Mouse (Mus musculus) megakaryocyte, embryonic 14.5 days (primary cell): Measurements from ENCODE around the gene Atp5f1. TPM values are rescaled to one million over a fixed set of nuclear protein-coding genes. Genes with fewer than 3 reads are reported as not detected.

ENCODE experiments used
- H3K27me3 ChIP-seq: replicated peaks from 2 replicates; pipeline ENCODE3; 2012; ENCODE audit warnings: inconsistent platforms
- H3K36me3 ChIP-seq: replicated peaks from 2 replicates; pipeline ENCODE3; 2012; ENCODE audit warnings: low read length, inconsistent platforms, mixed read lengths
- H3K4me1 ChIP-seq: 2 replicates; pipeline ENCODE4 v1.6.1; 2012; ENCODE audit warnings: inconsistent platforms
- H3K4me3 ChIP-seq: replicated peaks from 2 replicates; pipeline ENCODE3; 2012; ENCODE audit warnings: moderate library complexity, mild to moderate bottlenecking, inconsistent platforms
- H3K9me3 ChIP-seq: 2 replicates; pipeline ENCODE4 v1.6.1; 2012; ENCODE audit warnings: inconsistent platforms
- FLI1 ChIP-seq: IDR thresholded peaks from 2 replicates; pipeline ENCODE4 v1.6.1; 2012; ENCODE audit warnings: low read length, inconsistent platforms, mixed read lengths
- GATA1 ChIP-seq: IDR thresholded peaks from 3 replicates; pipeline ENCODE4 v1.6.1; 2012; ENCODE audit warnings: mixed read lengths, low read length, inconsistent platforms, borderline replicate concordance
- polyA plus RNA-seq: library from polyadenylated mRNA; stranded (reverse); fragments of >175 nt; gene quantifications from 2 replicates; pipeline ENCODE4 v1.2.3, GENCODE M21; 2012; ENCODE audit warnings: low replicate concordance; ENCODE audit not compliant: insufficient read depth

The Atp5f1 gene
- polyA plus RNA-seq, 1 experiment: 260 TPM

DNA sequence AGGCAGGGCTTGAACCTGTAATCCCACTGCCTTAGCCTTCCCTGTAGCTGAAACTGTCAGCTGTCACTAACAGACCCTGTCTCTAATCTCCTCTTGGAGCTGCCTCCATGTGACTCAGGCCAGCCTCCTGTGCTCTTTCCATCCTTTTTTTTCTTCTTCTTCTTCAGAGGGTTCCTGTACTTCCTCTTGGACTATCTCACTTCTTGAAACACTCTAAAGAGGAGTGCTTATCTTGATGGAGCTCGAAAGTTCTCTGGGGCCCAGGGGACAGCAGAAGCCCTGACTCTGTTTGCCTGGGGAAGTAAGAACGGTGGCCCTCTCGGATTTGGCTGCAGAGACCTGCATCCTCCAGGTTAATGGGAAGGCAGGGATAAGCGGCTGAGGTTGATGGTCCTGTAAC, 55.7 kb downstream of the Atp5f1 start:
- H3K36me3 ChIP-seq: peaks cover 58% of the 10 kb centered on the region
- H3K4me3 ChIP-seq: peak overlapping the region; percentile 29
- no peaks in the 10 kb centered on the region for H3K9me3 ChIP-seq
- peaks cover 98% of the 10 kb centered on the region for H3K4me1 ChIP-seq
- TF ChIP-seq GATA1: no peak
- no peak for TF ChIP-seq FLI1
- no peaks in the 10 kb centered on the region for H3K27me3 ChIP-seq

GRCm38 (mm10) chr3:105901468-105901867, 58.4 kb downstream of the Atp5f1 start:
- Histone ChIP-seq H3K4me1 (peaks cover 98% of the 10 kb centered on the region), H3K36me3 (peaks cover 44% of the 10 kb centered on the region)
- no peak for TF ChIP-seq GATA1
- TF ChIP-seq FLI1: no peak

DNA sequence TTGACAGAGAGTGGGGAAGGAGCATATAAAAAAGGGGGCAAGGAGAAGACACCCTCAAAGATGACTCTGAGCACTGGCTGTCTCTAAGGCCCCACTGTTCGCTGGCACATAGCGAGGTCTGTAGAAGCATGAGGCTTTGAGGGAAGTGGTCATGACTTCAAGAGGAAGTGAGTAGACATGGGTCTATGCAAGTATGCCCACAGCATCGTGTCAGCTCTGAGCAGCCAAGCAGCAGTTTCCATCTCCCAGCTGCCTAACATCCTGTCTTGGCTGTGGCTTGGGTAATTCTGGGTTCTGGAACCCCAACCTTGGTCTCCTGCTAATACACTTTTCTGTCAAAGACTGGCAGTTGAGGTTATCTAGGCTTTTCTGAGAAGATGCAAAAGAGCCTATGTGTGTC, 59.2 kb downstream of the Atp5f1 start:
- Histone ChIP-seq H3K27me3 (no peaks in the 10 kb centered on the region), H3K9me3 (no peaks in the 10 kb centered on the region), H3K4me3 (peak overlapping the region; percentile 44), H3K36me3 (peaks cover 44% of the 10 kb centered on the region), H3K4me1 (peaks cover 100% of the 10 kb centered on the region)
- TF ChIP-seq GATA1: no peak
- TF ChIP-seq FLI1: peak; percentile 9; the same call in 1 of the 2 replicates

More at GRCm38 (mm10) chr3:105901468-105901867, 58.4 kb downstream of the Atp5f1 start:
- Histone ChIP-seq H3K4me3 (peak overlapping the region; percentile 50), H3K9me3 (no peaks in the 10 kb centered on the region), H3K27me3 (no peaks in the 10 kb centered on the region)

DNA sequence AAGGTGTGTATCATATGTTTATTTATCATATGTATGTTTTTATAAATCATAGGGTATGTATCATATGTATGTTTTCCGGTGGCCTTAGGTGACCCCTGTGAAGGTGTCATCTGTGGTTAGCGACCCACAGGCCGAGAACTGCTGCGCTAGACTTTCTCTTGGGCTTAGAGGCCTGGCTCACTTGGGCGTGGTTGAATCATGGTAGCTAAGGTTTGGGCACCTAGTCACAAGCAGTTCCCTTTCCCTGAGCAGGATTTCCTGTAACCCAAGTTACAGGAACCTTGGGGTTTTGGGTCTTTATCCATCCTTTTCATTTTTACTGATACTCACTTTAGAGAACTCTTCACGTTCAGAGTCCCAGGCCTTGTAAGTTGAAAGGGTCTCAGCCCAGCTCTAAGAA, 59.6 kb downstream of the Atp5f1 start:
- H3K4me3 ChIP-seq: peak overlapping the region; percentile 44
- TF ChIP-seq FLI1 (no peak), GATA1 (no peak)
- peaks cover 100% of the 10 kb centered on the region for H3K4me1 ChIP-seq
- no peaks in the 10 kb centered on the region for H3K9me3 ChIP-seq
- H3K27me3 ChIP-seq: no peaks in the 10 kb centered on the region
- H3K36me3 ChIP-seq: peaks cover 40% of the 10 kb centered on the region

DNA sequence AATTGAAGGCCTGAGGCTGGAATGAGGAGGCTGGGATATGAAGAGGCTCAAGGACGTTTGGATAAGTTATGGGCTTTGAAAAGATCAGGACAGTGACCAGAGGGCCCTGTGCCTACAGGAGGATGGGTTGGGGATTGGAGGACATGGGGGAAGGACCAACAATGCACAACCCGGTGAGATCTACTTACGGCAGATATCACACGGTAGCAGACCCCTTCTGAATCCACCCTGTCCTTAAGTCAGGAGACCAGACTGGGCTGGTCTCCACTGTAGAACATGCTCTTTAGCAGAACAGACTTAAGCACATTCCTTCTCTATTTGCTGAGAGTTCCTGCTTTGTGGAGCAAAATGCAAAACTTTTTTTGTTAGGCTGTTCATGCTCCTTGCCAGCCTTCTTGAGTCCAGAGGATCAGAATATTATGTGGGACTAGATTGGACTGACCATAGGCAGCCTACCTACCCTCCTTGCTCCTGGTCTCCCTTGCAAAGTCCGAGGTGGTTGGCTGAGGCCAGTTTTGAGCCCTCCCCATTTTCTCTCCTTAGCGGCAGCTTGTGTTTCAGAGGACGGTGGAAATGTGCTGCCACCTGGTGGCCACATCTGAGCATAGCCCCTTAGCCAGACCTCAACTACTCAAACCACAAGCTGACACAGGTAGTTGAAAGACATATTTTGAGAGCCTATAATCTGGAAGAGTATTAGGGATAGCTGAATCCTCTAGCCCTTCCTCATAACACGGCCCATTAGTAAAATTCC, 60.3 kb downstream of the Atp5f1 start:
- Histone ChIP-seq H3K9me3 (no peaks in the 10 kb centered on the region), H3K4me1 (peaks cover 100% of the 10 kb centered on the region), H3K27me3 (no peaks in the 10 kb centered on the region), H3K4me3 (peak overlapping the region; percentile 64), H3K36me3 (peaks cover 33% of the 10 kb centered on the region)
- TF ChIP-seq FLI1 (no peak), GATA1 (no peak)

GRCm38 (mm10) chr3:105898861-105899260, 61.0 kb downstream of the Atp5f1 start:
- Histone ChIP-seq H3K9me3 (no peaks in the 10 kb centered on the region), H3K36me3 (peaks cover 28% of the 10 kb centered on the region), H3K4me1 (peaks cover 100% of the 10 kb centered on the region), H3K4me3 (peak overlapping the region; percentile 5), H3K27me3 (no peaks in the 10 kb centered on the region)
- TF ChIP-seq FLI1 (no peak), GATA1 (no peak)

DNA sequence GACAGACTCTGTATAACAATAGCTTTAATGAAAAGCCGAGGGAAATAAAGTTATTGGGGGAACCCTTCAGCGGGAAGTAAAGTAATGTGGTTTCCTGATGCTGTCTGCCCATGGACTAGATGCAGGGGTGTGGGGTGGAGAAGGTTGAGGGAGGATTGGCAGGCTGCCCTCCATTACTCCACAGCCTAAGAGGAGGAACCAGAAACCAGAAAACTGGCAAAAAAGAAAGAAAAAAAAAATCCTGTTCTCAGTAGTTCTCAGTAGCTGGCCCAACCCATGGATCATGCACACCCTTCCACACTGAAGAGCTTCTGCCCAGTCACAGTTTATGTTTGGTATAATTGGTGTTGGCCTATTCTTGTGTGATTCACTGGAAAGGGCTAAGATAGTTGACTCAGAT, 61.6 kb downstream of the Atp5f1 start:
- Histone ChIP-seq H3K4me1 (peaks cover 100% of the 10 kb centered on the region), H3K9me3 (no peaks in the 10 kb centered on the region)
- TF ChIP-seq FLI1 (no peak), GATA1 (no peak)

DNA sequence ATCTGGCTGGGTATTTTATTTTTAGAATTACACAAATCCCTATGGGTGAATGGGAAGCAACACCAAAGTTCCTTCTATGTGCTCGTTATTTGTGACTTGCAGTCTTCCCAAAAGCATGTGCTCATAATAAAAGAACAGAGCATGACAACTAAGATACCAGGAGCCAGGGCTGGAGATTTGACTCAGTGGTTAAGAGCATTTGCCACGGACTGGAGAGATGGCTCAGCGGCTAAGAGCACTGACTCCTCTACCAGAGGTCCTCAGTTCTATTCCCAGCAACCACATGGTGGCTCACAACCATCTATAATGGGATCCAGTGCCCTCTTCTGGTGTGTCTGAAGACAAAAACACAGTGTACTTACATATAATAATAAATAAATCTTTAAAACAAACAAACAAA, 63.1 kb downstream of the Atp5f1 start:
- no peaks in the 10 kb centered on the region for H3K9me3 ChIP-seq
- peaks cover 20% of the 10 kb centered on the region for H3K36me3 ChIP-seq
- peaks cover 100% of the 10 kb centered on the region for H3K4me1 ChIP-seq
- TF ChIP-seq FLI1 (no peak), GATA1 (no peak)
- H3K27me3 ChIP-seq: no peaks in the 10 kb centered on the region
- H3K4me3 ChIP-seq: no peak overlapping the region

More for the DNA sequence above, 61.6 kb downstream of the Atp5f1 start:
- no peaks in the 10 kb centered on the region for H3K27me3 ChIP-seq
- no peak overlapping the region for H3K4me3 ChIP-seq
- H3K36me3 ChIP-seq: peaks cover 28% of the 10 kb centered on the region

GRCm38 (mm10) chr3:105894601-105895592, 65.0 kb downstream of the Atp5f1 start:
- no peaks in the 10 kb centered on the region for H3K9me3 ChIP-seq
- TF ChIP-seq GATA1 (0 out of 3 replicates have a peak, but pooled peaks have one; percentile 15), FLI1 (no peak)
- peaks cover 100% of the 10 kb centered on the region for H3K4me1 ChIP-seq
- H3K36me3 ChIP-seq: peaks cover 20% of the 10 kb centered on the region
- peak overlapping the region; percentile 90 for H3K4me3 ChIP-seq
- H3K27me3 ChIP-seq: no peaks in the 10 kb centered on the region

DNA sequence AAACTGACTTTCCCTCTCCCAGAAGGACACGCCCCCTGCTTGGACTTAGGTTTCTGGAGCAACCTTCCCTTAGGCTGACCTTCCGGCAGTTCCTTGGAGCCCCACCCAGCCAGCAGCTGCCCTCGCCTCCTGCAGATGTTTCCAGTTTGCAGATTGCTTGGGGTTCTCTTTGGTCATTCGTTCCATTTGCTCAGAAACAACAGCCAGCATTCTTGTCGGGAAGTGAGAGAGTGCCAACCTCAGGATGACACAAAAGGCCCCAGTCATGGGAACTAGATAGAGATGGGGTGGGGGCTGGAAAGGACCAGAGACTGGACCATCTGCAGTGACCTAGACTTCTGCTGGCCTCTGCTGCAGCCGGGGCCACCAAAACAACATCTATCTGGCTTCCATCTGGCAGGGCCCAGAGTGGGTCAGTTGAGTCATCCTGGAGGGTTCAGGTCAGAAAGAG, 65.9 kb downstream of the Atp5f1 start:
- Histone ChIP-seq H3K27me3 (no peaks in the 10 kb centered on the region), H3K4me3 (peak overlapping the region; percentile 90), H3K4me1 (peaks cover 100% of the 10 kb centered on the region), H3K36me3 (peaks cover 18% of the 10 kb centered on the region), H3K9me3 (no peaks in the 10 kb centered on the region)
- no peak for TF ChIP-seq FLI1
- TF ChIP-seq GATA1: no peak

Other genes starting within 250 kb of the Atp5f1 start
- gene Rap1a, start 158.8 kb downstream of the Atp5f1 start, polyA plus RNA-seq: 3.2 and 38.3 TPM in 2 replicates
- gene Adora3, start 89.2 kb downstream of the Atp5f1 start, polyA plus RNA-seq: 0.19 TPM in 1 of 2 replicates, not detected in the other
- not detected in 2 replicates for gene Tmigd3, start 89.2 kb downstream of the Atp5f1 start, polyA plus RNA-seq
- gene I830077J02Rik, start 27.4 kb downstream of the Atp5f1 start, polyA plus RNA-seq: 34.4 and 41.9 TPM in 2 replicates
- gene Wdr77, start 730 bp downstream of the Atp5f1 start, polyA plus RNA-seq: 39.6 and 78.6 TPM in 2 replicates
- not detected in 2 replicates for gene Ovgp1, start 13.6 kb upstream of the Atp5f1 start, polyA plus RNA-seq
- not detected in 2 replicates for gene Pifo, start 54.5 kb upstream of the Atp5f1 start, polyA plus RNA-seq
- 1.0 TPM in 1 of 2 replicates, not detected in the other for gene Chil5, start 72.7 kb upstream of the Atp5f1 start, polyA plus RNA-seq
- gene Chia1, start 153.1 kb upstream of the Atp5f1 start, polyA plus RNA-seq: not detected in 2 replicates
- gene Chil3, start 207.5 kb upstream of the Atp5f1 start, polyA plus RNA-seq: 0.43 TPM in 1 of 2 replicates, not detected in the other